Mouse (Mus musculus) embryonic fibroblast, embryonic 13.5 days (primary cell): Measurements from ENCODE around the gene Chst11.

Experiments
- CTCF ChIP-seq: IDR thresholded peaks from 2 replicates; pipeline ENCODE4 v1.5.1; 2011; ENCODE audit warnings: mild to moderate bottlenecking, control low read depth, low read length, moderate library complexity, borderline replicate concordance; ENCODE audit not compliant: insufficient read depth
- POLR2A ChIP-seq: IDR thresholded peaks from 2 replicates; pipeline ENCODE4 v1.6.1; 2011; ENCODE audit warnings: low read depth, mild to moderate bottlenecking, control low read depth, low read length, moderate library complexity

DNA sequence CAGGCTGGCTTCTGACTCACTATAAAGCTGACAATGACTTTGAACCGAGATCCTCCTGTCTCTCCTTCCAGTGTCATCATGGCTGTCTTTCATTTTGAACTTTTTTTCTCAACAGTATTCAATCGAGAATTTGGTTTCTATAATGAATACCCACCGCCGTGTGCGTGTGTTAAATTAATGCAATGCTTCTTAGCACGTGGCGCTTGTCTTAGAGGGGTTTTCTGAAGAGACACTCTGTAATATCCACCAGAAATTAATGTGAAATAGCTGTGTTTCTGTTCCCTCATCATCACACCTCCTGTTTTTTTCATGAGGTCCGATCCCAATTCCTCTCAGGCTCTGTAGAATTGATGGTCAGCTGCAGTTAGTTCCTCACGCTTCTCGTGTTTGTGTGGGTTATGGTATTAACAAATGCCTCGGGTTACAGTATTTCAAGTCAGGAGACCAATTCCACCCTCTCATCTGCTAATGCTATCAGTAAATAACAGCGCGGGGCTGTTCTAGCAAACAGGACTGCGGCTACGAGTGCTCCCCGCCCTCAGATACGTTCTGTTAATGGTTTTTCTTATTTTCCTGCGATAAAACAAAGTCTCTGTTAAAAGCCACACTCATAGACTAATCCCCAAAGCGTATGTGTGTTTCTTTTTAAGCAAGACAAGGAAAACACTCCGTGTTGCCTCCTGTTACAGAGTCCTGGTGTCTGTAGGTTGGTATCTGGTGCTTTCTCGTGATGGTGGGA lies 32.6 kb downstream of the Chst11 start:
- TF ChIP-seq CTCF (no peak), POLR2A (no peak)
